Mouse (Mus musculus) forebrain, embryonic 14.5 days (tissue): ENCODE results near the gene Dnaja3. TPM values are rescaled to one million over a fixed set of nuclear protein-coding genes. Genes with fewer than 3 reads are reported as not detected.
A peak's percentile ranks its signal among the peaks of the same experiment; 100 is the strongest.
"Not testable (repeated sequence)": the region's sequence is repeated elsewhere in the genome, so short reads cannot be mapped to it uniquely, and the experiment has no call there.

ENCODE experiments used
- ATAC-seq: fragments of 200-750 bp; cut with Nextera tagmentation; 2 replicates; pipeline ENCODE4 v1.8.0; 2017; ENCODE audit warnings: mild to moderate bottlenecking, moderate library complexity
- DNase-seq: peaks from one replicate; pipeline ENCODE4 v3.0.0-alpha.2; 2015; ENCODE audit warnings: low spot score
- H3K27ac ChIP-seq: fragments of 300-500 bp; sonication (generic); 2 replicates; pipeline ENCODE4 v1.5.1; 2014; ENCODE audit warnings: low read depth, mild to moderate bottlenecking, control low read depth, low read length, moderate library complexity
- H3K27me3 ChIP-seq: fragments of 300-500 bp; sonication (generic); replicated peaks from 2 replicates; pipeline ENCODE4 v1.6.1; 2014; ENCODE audit warnings: low read length, control low read depth, mixed read lengths; ENCODE audit not compliant: control insufficient read depth, insufficient read depth
- H3K36me3 ChIP-seq: fragments of 300-500 bp; sonication (generic); 2 replicates; pipeline ENCODE4 v1.6.1; 2014; ENCODE audit warnings: low read length, control low read depth; ENCODE audit not compliant: control insufficient read depth, insufficient read depth
- H3K4me1 ChIP-seq: fragments of 300-500 bp; sonication (generic); 2 replicates; pipeline ENCODE4 v1.6.1; 2014; ENCODE audit warnings: antibody characterized with exemption, low read length, control low read depth; ENCODE audit not compliant: control insufficient read depth, insufficient read depth
- H3K4me2 ChIP-seq: fragments of 300-500 bp; sonication (generic); 2 replicates; pipeline ENCODE4 v1.6.1; 2014; ENCODE audit warnings: mild to moderate bottlenecking, control low read depth, low read length
- H3K4me3 ChIP-seq: fragments of 300-500 bp; sonication (generic); 2 replicates; pipeline ENCODE4 v1.5.1; 2014; ENCODE audit warnings: low read depth, low read length, control low read depth
- H3K9ac ChIP-seq: fragments of 300-500 bp; sonication (generic); 2 replicates; pipeline ENCODE4 v1.6.1; 2014; ENCODE audit warnings: mild to moderate bottlenecking, low read length, control low read depth, moderate library complexity
- H3K9me3 ChIP-seq: fragments of 300-500 bp; sonication (generic); replicated peaks from 2 replicates; pipeline ENCODE4 v1.6.1; 2016; ENCODE audit warnings: low read length, control low read depth, mixed read lengths; ENCODE audit not compliant: control insufficient read depth
- WGBS: fragments of 180-500 bp; shearing (Covaris S2); extraction: QIAGEN DNeasy Blood & Tissue Kit; methylation state at CpG from one replicate; pipeline ENCODE4 v1.1.7; 2014; 5-methylcytosine and 5-hydroxymethylcytosine counted together
- polyA plus RNA-seq: library from polyadenylated mRNA; unstranded; fragments of >200 nt; fragmentation: Nextera tagmentation; extraction: Ambion mirVana; gene quantifications from 2 replicates; pipeline ENCODE4 v1.2.1, GENCODE M21; 2014

The Dnaja3 gene
- polyA plus RNA-seq, 1 experiment from 2014 or later, result 39.7 TPM

DNA sequence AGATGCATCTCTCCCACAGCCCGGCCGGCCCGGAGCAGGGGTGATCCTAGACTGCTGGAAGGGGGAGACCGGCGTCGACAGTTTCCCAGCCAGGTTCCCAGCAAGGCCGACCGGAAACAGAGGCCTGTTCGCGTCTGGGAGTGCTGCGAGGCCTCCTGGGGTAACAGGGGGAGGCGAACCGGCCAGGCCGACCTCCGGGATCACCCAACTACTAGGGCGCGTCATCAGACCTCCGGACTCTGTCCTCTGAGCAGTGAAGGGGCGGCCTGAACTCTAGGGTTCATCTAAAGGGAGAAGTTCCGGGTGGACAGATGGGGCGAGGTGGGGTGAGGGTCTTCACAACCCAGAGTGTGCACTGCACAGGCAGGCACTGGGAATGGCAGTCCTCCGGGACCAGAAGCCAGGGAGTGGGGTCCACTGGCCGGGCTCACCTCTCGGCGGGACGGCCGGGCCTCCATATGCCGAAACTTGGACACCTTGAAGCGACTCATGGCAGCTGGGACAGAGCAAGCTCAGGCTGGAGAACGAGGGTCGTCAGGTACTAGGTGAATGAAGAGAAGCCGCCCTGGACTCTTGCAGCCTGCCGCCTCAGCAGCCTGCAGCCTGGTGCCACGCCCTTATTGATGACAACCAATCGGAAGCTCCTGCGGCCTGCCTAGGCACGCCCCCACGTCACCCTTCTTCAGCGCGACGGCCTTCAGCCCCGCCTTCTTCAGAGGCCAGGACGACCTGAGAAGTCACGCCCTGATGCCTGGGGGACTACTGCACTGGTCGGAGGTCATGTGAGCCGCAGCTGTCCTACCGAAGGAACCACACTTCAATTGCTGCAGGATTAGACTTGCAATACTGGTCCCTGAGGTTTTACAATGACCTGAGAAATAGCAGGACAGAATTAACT, 39.6 kb downstream of the Dnaja3 start, which contains the start of gene Coro7:
Gene Coro7 (minus strand): TSS at position 657 of the 898 bp plus-strand sequence.
- H3K27me3 ChIP-seq, result no peaks in the 10 kb centered on the region
- H3K4me2 ChIP-seq, result peak within 1 kb of the TSS; percentile 98
- no peak within 1 kb of the TSS for H3K27ac ChIP-seq
- H3K4me3 ChIP-seq, result peak within 1 kb of the TSS; percentile 68
- peaks cover 12% of the 10 kb centered on the region for H3K36me3 ChIP-seq
- ATAC-seq (peak; percentile 90), DNase-seq (peak; percentile 95)
- no peaks in the 10 kb centered on the region for H3K9me3 ChIP-seq
- WGBS, result under 1% methylated on average over 47 of the region's 47 CpGs
- peaks cover 7% of the 10 kb centered on the region; the same call in 1 of the 2 replicates for H3K4me1 ChIP-seq
- peak within 1 kb of the TSS; percentile 75 for H3K9ac ChIP-seq

DNA sequence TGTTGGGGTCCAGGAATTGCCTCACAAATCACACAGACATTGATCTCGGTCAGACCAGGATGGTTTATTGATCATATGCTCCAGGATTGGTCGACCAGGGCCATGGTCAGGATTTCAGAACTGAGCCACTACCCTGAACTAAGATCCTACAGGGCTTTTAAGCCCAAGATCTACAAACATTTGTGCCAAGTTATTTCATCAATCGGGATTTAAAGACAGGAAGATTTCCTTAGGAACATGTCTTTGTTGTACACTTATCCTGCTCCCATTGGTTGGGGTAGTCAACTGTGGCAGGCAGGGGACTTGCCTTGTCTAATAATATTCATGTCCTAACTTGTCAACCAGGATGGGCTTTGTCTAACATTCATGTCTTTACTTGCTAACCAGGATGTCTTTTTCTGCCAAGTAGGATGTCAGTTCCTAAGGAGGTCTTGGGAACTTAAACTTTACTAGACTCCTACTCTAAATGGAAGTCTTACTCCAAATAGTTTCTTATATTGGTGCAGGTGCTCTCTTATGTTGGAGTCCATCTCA, 41.2 kb downstream of the Dnaja3 start:
- H3K36me3 ChIP-seq, H3K4me1 ChIP-seq, H3K9ac ChIP-seq, H3K9me3 ChIP-seq, H3K27ac ChIP-seq, H3K4me2 ChIP-seq, H3K27me3 ChIP-seq, DNase-seq, H3K4me3 ChIP-seq, ATAC-seq: not testable (repeated sequence)
- 87% methylated on average over 3 of the region's 3 CpGs for WGBS

DNA sequence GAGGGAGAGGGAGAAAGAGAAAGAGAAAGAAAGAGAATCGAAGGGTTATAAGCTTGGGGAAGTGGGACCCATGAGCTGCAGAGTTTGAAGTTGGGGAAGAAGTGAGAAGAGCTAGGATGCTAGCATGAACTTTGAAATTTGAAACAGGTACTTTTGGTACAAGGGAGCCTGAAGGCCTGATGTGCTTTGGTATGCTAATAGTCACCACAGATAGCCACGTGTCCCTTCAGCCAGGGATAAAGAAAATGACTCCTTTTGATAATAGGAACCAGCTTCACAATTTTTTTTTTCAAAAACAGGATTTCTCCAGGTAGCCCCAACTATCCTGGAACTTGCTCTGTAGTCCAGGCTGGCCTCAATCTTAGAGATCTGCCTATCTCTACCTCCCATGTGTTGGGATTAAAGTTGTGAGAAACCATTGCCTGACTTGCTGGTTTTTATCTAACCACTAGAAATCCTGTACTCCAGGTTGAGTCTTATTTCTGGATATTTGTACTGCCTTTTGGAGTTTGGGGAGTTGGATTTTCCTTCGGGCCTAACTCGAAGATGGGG, 42.9 kb downstream of the Dnaja3 start:
- Histone ChIP-seq H3K36me3 (peaks cover 10% of the 10 kb centered on the region; the same call in 1 of the 2 replicates), H3K27ac (no peak overlapping the region), H3K9me3 (no peaks in the 10 kb centered on the region), H3K27me3 (no peaks in the 10 kb centered on the region), H3K4me2 (peak overlapping the region; percentile 95; the same call in 1 of the 2 replicates), H3K9ac (no peak overlapping the region), H3K4me1 (peaks cover 9% of the 10 kb centered on the region; the same call in 1 of the 2 replicates), H3K4me3 (no peak overlapping the region)
- ATAC-seq, result no peak
- DNase-seq, result no peak
- 76% methylated on average over 4 of the region's 4 CpGs for WGBS

DNA sequence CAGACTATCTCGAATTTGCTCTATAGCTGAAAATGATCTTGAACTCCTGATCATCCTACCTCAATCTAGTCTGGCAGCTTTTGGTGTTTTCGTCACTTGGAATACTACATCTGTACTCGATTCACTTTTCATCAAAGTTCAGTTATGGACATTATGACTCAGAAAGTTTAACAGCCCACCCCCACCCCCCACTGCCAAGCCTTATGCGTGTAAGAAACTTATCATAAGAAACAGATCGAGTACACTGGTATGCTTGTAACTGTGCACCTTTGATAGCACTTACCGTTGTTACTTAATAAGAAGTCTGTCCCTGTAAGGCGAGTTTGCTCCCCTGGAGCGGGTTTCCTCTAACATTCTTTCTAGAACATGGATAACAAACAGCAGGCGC, 43.4 kb downstream of the Dnaja3 start:
- 0 out of 2 replicates have a peak, but pooled peaks have one; percentile 0 for ATAC-seq
- Histone ChIP-seq H3K36me3 (peaks cover 15% of the 10 kb centered on the region; the same call in 1 of the 2 replicates), H3K9ac (peak overlapping the region; percentile 90), H3K4me1 (peaks cover 9% of the 10 kb centered on the region; the same call in 1 of the 2 replicates), H3K4me2 (peak overlapping the region; percentile 95), H3K27ac (peak overlapping the region; percentile 59; the same call in 1 of the 2 replicates), H3K27me3 (no peaks in the 10 kb centered on the region), H3K4me3 (peak overlapping the region; percentile 93), H3K9me3 (no peaks in the 10 kb centered on the region)
- DNase-seq, result no peak
- WGBS, result 31% methylated on average over 9 of the region's 9 CpGs

DNA sequence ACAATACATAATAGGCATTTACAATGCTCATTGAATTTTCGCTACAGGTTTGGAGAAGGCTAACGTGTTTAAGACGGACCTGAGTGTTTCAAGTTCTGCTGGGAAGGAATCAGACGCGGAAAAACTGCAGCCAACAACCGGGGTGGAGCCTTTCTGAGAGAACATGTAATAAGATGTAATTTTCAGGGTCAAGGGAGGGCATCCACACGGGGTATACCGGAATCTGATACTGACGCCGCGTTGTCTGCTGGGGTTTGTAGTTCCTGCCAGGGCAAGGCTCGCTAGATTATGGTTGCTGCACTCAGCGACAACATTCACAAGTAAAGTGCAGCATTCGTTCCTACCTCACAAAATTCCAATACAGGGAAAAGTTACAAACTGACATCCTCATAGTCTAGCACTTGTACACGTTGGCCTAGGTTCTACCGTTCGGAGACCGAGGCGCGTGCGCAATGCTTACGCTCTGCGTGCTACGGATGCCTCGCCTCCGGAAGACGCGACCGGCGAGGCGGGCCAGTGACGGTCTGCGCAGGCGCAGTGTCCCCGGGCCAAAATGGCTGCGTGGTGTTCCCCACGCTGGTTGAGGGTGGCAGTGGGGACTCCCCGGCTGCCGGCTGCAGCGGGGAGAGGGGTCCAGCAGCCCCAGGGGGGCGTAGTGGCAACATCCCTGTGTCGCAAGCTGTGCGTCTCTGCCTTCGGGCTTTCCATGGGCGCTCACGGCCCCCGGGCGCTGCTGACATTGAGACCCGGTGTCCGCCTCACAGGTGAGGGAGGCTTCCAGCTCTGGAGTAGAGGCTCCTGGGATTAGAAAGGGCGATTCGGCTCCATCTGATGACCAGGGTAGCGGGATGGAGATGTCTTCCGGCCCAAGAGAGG, 44.0 kb downstream of the Dnaja3 start:
- H3K36me3 ChIP-seq, result peaks cover 18% of the 10 kb centered on the region; the same call in 1 of the 2 replicates
- peak; percentile 97 for DNase-seq
- H3K4me1 ChIP-seq, result peaks cover 9% of the 10 kb centered on the region; the same call in 1 of the 2 replicates
- H3K27me3 ChIP-seq, result no peaks in the 10 kb centered on the region
- ATAC-seq, result peak; percentile 90
- peak overlapping the region; percentile 90 for H3K9ac ChIP-seq
- peak overlapping the region; percentile 93 for H3K4me3 ChIP-seq
- H3K9me3 ChIP-seq, result no peaks in the 10 kb centered on the region
- whole genome bisulfite sequencing, result under 1% methylated on average over 54 of the region's 54 CpGs
- H3K27ac ChIP-seq, result peak overlapping the region; percentile 59; the same call in 1 of the 2 replicates
- peak overlapping the region; percentile 95 for H3K4me2 ChIP-seq

DNA sequence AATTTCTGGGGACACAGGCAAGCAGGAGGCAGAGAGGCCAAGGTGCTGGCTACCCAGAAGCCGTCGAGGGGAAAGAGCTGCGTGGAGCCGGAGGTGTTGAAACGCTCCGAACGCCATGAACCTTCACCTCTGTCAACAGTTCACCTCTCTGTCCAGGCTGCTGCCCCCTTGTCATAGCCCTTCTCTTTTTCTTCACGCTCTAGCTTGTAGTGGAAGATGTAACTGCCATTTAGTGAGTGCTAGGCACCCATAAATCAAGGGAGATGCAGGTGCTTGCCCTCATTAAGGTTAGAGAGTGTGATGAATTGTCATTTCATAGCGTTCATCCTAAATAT, 44.6 kb downstream of the Dnaja3 start:
- no peak for ATAC-seq
- H3K36me3 ChIP-seq, result peaks cover 24% of the 10 kb centered on the region
- 2% methylated on average over 9 of the region's 9 CpGs for WGBS

DNA sequence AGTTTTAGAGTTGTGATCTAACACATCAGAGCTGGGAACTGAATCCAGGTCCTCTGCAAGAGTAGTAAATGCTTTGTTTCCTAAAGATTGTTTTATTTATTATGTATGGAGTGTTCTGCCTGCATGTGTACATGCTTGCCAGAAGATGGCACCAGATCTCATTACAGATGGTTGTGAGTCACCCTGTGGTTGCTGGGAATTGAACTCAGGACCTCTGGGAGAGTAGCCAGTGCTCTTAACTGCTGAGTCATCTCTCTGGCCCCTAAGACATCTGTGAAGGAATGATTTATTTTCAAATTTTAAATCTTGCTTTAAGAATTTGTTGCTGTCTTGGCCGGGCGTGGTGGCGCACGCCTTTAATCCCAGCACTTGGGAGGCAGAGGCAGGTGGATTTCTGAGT, 49.6 kb downstream of the Dnaja3 start:
- H3K36me3 ChIP-seq, result peaks cover 73% of the 10 kb centered on the region
- not testable (repeated sequence) for H3K4me3 ChIP-seq, H3K9me3 ChIP-seq, H3K27me3 ChIP-seq, H3K4me2 ChIP-seq, ATAC-seq, H3K27ac ChIP-seq, H3K4me1 ChIP-seq, H3K9ac ChIP-seq, DNase-seq
- whole genome bisulfite sequencing, result 98% methylated on average over 4 of the region's 4 CpGs

More for the DNA sequence above, 44.6 kb downstream of the Dnaja3 start:
- Histone ChIP-seq H3K4me3 (peak overlapping the region; percentile 93), H3K27ac (peak overlapping the region; percentile 59; the same call in 1 of the 2 replicates), H3K27me3 (no peaks in the 10 kb centered on the region), H3K9me3 (no peaks in the 10 kb centered on the region), H3K4me2 (peak overlapping the region; percentile 95), H3K4me1 (0 out of 2 replicates have a peak, but pooled peaks cover 6% of the 10 kb centered on the region), H3K9ac (peak overlapping the region; percentile 90)
- no peak for DNase-seq

DNA sequence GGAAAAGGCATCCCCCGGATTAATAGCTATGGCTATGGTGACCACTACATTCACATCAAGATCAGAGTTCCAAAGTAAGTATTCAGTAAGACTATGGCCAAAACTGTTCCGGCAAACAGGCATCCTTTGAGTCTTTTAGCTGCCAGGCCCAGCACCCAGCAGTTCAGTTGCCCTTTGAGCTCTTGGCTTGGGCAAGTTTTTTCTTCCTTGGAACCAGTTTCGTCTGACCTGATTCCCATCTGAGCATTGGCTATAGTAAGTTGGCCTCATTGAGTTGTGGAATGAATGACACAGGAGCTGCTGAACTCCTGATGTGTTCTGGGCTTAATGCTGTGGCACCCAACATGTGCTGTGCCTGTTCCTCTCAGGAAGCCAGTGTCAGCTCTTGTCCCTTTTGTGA, 61.4 kb downstream of the Dnaja3 start:
- 94% methylated on average over 3 of the region's 3 CpGs for WGBS

More for the DNA sequence above, 61.4 kb downstream of the Dnaja3 start:
- H3K9ac ChIP-seq, result no peak overlapping the region
- H3K27ac ChIP-seq, result no peak overlapping the region
- no peaks in the 10 kb centered on the region for H3K4me1 ChIP-seq
- no peaks in the 10 kb centered on the region for H3K9me3 ChIP-seq
- DNase-seq (no peak), ATAC-seq (no peak)
- no peak overlapping the region for H3K4me2 ChIP-seq
- H3K4me3 ChIP-seq, result no peak overlapping the region
- H3K27me3 ChIP-seq, result no peaks in the 10 kb centered on the region
- H3K36me3 ChIP-seq, result peaks cover 96% of the 10 kb centered on the region
